Comparison of ENCODE assay signal across 22 mouse cellular contexts in genomic region chr5:135347511-135348011, GRCm38 (mm10). TPM values are rescaled to one million over a fixed set of nuclear protein-coding genes. Genes with fewer than 3 reads are reported as not detected.
"Had no signal": no experiment of that assay in that cellular context is flagged by ENCODE, and none has a peak within 500 bp of the region (broad histone marks: within the 10 kb centered on the region; RNA-seq: fewer than 3 reads in every experiment).

No protein-coding gene starts in this region.

- H3K36me3 ChIP-seq: liver, embryonic 15.5 days; lung, embryonic 15.5 days; midbrain, embryonic 13.5 days; midbrain, embryonic 15.5 days; neural tube, embryonic 12.5 days had no signal

- H3K4me3 ChIP-seq: liver, embryonic 15.5 days; lung, embryonic 15.5 days; megakaryocyte, embryonic 14.5 days; midbrain, embryonic 13.5 days; midbrain, embryonic 15.5 days; neural tube, embryonic 12.5 days had no signal

- H3K4me1 ChIP-seq: liver, embryonic 15.5 days; lung, embryonic 15.5 days; midbrain, embryonic 13.5 days; midbrain, embryonic 15.5 days; neural tube, embryonic 12.5 days had no signal

- DNase-seq: liver, postnatal 0 days; lung, adult 2 months; lung, postnatal 14 days; lung, postnatal 36 days; right cerebral cortex, postnatal 14 days; thymus, adult 2 months; thymus, postnatal 36 days had no signal

- H3K27me3 ChIP-seq: liver, embryonic 15.5 days; lung, embryonic 15.5 days; midbrain, embryonic 13.5 days; midbrain, embryonic 15.5 days had no signal

- H3K9ac ChIP-seq: liver, embryonic 15.5 days; liver, postnatal 0 days; lung, embryonic 15.5 days; midbrain, embryonic 13.5 days; midbrain, embryonic 15.5 days; neural tube, embryonic 12.5 days had no signal

- H3K27ac ChIP-seq: liver, embryonic 15.5 days; lung, embryonic 15.5 days; macrophage; midbrain, embryonic 13.5 days; midbrain, embryonic 15.5 days; neural tube, embryonic 12.5 days had no signal

RNA-seq across cellular contexts. Expression of gene Fkbp6, which starts 2.3 kb away (rescaled TPM):
- total RNA-seq: monocyte, adult 5-6 weeks; neutrophil, adult 5-6 weeks had no signal
- polyA plus RNA-seq: liver, postnatal 0 days; lung, adult 2 months; lung, embryonic 15.5 days; lung, postnatal 0 days; macrophage; midbrain, embryonic 11.5 days; midbrain, embryonic 15.5 days; neural tube, embryonic 12.5 days; neural tube, embryonic 14.5 days; stomach, embryonic 14.5 days; thymus, adult 2 months had no signal

RNA-seq across cellular contexts. Expression of gene Trim50, which starts 5.5 kb away (rescaled TPM):
- total RNA-seq: megakaryocyte progenitor cell, adult 5-6 weeks; midbrain, postnatal 0 days; monocyte, adult 5-6 weeks; neutrophil, adult 5-6 weeks had no signal
- polyA plus RNA-seq: liver, embryonic 15.5 days; liver, postnatal 0 days; lung, adult 2 months; lung, embryonic 15.5 days; lung, postnatal 0 days; macrophage; midbrain, embryonic 11.5 days; midbrain, embryonic 15.5 days; midbrain, postnatal 0 days; neural tube, embryonic 12.5 days; neural tube, embryonic 14.5 days; stomach, embryonic 14.5 days; thymus, adult 2 months had no signal
